Mouse (Mus musculus): Measurements from ENCODE around the gene Ebf1.
"Not testable (repeated sequence)": the region's sequence is repeated elsewhere in the genome, so short reads cannot be mapped to it uniquely, and the experiment has no call there.

The Ebf1 gene

DNA sequence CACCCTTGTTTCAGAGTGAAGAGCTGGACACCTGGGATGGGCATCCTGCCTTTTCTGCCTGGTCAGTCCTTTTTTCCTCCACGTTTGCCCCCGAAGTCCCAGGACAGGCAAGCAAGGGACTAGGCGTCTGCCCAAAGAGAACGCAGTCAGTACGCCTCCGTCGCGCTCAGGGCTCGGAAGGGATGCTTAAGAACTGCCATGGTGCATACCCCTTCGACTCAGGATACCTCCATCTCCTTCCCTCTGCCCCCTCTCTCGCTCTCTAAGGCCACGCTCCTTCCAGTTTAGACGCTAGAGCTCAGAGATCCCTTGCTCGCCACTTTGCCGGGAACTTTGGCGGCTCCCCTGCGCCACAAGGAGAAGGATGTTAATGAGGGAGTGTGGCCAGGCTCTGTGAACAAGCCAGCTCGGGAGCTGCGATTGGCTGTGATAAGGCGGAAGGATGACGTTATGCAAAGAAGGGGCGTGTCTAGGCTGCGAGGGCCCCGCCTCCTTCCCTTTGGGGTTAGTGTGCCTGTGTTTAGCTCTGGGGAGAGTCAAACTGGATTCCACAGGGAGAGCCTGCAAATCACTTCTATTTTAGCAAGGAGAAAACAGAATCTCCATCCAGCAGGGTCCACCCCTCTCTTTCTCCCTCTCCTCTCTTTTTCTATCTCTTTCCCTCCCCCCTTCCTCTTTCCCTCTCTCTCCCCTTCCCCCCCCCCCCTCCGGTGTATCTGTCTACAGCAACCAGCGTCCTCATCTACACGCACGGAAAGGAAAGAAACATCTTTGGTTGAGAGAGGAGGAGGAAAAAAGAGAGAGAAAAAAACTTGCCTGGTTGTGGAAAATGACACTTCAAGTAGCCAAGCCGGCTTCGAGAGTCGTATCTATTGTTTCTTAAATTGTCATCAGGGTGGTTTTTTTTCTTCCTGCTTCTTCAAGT is at the start of gene Ebf1:
Ebf1 (plus strand) TSS at position 530 of the 925 bp plus-strand sequence.
- peak; percentile 89 to 91 for DNase-seq

DNA sequence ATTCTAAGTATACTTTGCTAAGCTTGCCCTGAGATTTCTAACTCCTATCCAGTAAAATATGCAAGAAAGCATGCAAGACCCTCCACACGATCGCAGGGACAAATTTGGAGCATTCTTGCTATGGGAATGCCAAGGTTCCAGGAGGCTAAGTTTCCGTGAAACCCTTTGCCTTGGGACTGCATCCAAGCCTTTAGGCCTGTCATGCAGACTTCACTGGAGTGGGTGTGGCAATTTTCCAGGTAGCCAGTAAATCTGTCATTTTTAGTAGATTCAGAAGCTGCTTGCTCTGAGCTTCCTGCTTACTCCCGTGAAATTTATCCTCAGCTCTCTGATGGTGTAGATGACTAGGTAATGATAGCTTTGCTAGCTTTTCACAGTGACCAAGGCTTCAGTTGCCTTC is 46.8 kb upstream of the Ebf1 start:
- not testable (repeated sequence) for DNase-seq

DNA sequence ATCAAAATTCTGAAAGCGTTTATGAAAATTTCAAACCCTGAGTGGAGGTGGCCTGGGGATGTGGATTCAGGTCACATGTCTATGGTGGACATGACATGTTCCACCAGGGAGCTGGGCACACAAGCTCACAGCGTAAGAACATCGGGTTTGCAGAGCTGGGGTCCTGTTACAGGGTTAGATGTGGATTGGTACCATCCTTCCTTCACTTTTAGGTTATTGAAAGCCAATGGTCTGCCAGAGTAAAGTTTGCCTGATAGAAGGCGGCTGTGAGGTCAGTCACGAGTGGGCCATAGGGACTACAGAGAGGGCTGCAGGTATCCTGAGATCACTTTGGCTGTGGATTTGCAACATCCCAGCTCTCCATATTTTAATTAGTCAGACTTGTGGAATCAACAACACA is 44.3 kb upstream of the Ebf1 start:
- no peak for DNase-seq

DNA sequence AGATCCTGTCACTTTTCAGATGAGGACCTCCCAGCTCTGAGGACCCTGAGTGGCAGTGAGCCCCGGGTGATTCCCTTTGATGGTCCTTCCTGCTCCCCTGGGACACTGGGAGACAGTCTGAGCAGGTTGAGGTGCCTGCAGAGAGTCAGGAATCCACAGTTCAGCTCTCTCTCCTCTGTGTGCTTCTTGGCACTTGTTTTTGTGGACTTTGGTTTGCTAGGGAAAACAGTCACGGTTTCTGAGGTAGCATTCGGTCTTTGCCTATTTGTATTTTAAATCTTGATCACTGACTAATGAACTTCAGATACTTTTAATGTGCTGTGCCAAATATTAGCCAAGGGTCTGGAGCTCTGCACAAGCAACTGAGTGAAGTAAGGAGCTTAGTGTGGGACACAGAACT is 43.7 kb upstream of the Ebf1 start:
- DNase-seq = no peak

DNA sequence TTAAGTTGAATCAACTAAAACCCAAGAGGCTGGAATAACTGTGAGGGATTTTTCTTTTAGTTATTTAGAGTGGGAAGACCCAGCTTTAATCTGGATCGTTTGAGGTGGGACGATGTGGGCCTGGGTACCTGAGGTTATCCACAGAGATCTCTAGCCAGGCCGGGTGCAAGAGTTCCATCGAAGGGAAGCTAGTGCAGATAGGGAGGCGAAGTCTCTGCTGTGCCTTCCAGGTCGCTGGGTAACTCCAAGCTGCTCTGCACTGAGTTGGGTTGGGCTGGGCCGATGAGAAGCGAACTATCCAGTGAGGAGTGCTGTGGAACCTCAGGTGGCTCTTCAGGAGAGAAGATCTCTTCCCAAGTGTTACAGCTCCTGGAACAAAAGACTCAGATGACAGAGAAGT is 42.7 kb upstream of the Ebf1 start:
- DNase-seq = no peak

DNA sequence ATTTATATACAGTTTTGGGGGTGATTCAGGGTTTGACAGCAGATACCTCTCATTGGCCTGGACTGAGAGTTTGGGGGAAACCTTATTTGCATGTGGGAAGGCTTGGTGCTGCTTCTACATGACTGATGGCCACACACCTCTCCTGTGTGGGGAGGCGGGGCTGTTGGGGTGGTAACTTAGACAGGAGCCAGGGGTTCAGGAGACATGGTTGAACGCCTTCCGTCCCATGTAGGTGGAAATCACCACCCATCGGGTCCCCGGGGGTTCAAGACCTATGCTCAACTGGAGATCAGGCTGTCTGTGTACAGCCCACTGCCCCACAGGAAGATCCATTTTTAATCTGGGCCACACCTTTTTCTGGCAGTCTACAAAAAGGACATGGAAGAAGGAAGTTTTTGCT is 42.3 kb upstream of the Ebf1 start:
- DNase-seq = peak; percentile 68 to 83

DNA sequence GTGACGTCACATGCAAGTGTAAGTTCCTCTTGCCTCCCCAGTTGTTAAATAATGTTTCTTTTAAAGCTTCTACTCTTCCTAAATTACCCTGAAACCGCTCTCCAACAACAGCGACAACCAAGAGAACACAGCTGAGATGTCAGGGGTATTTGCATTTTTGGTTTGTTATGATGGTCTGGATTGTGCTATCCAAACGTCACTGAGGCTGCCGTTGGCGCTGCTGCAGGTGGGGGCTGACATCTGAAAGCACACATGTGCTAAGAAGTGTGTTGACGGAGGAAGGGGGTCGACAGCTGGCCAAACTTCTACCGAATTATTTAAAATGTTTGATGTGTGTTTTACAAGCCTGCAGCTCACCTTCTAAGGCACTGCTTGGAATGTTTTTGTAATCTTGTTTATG is 39.2 kb upstream of the Ebf1 start:
- no peak for DNase-seq

DNA sequence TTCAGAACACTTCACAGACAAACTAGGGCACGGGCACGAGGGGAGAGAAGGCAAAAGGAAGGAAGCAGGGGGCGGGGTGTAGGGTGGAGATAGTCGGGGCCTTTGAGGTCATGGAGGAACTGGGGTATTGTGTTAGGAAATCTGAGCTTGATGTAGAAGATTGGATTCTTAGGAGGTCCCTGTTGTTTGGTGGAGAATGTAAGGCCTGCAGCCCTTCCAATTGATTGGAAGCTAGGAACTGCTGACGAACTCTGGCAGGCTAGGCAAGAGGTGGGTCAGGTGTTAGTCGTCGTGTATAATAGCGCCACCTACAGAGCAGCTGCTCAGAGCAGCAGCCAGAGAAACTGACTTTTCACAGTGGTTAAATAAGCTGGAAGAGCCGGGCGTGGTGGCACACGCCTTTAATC is 35.8 kb upstream of the Ebf1 start:
- DNase-seq = peak; percentile 47 to 59

DNA sequence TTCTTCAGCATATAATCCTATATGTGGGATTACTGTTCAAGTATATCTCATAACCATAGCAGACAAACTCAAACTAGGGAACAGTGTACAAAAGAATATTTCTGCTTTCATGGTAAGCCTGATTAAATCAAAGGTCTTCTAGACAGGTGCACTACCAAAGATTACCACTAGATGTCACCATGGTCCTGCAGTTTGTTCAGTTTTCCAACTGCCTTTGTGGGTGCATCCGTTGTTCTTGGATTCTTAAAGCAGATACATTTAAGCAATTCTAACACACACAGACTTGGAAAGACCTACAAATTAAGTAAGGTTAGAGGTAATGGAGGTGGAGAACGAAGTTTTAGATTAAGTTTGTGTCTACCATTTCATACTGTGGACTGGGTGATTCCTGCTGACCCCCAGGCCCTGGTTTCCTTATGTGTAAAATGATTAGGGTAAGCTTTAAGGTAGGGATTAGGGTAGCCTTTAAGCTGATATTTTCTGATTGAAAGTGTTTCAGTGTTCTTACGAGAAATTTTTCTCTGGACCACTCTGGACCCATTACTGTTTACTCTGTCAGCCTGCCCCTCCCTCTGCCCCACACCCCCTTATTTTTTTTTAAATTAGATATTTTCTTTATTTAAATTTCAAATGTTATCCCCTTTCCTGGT is 30.9 kb upstream of the Ebf1 start:
- peak in 1 of 2 experiments; percentile 62 for DNase-seq

DNA sequence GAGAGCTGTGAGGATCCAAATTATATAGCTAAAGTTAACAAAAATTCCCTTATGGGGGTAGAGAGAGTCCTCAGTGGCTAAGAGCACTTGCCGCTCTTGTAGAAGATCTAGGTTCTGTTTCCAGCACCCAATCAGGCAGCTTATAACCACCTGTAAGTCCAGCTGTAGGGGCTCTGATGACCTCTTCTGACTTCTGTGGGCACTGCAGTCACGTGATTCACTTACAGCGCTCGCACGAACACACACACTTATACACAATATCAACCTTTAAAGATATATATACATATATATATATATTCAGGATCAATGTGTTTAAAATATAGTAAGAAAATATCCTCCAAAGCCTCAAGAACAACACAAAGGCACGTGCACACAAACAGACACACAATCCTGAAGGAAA is 24.1 kb upstream of the Ebf1 start:
- no peak for DNase-seq

DNA sequence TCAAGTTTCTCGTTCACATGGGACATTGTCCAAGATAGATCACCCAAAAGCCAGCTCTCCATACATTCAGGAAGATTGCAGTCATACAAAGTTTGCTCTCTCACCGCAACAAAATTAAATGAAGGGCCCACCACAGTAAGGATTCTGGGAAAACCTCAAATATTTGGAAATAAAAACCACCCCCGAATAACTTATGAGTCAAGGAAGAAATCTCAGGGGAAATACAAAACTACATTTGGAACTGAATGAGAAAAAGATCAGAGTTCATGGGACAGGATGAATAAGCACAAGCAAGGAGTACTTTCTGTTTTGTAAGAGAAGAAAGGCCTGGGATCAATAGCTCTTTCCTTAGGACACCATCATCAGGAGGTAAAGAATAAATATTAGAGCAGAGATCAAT is 22.3 kb upstream of the Ebf1 start:
- DNase-seq = no peak

DNA sequence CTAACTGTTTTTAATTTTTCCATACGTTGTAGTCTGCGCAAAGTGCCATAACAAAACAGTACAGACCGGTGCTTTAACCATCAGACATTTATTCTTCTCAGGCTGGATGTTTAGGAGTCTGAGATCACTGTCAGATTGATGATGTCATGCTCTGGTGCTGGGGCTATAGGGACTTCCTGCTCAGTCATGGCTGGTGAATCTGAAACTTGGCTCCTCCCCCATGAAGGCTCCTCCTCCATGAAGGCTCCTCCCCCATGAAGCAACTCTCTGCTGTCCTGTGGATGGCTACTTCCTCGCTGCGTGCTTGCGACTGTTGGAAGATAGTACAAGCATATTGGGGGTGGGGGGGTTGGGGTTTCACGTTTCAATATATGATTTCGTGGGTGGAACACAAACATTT is 10.2 kb upstream of the Ebf1 start:
- no peak for DNase-seq

DNA sequence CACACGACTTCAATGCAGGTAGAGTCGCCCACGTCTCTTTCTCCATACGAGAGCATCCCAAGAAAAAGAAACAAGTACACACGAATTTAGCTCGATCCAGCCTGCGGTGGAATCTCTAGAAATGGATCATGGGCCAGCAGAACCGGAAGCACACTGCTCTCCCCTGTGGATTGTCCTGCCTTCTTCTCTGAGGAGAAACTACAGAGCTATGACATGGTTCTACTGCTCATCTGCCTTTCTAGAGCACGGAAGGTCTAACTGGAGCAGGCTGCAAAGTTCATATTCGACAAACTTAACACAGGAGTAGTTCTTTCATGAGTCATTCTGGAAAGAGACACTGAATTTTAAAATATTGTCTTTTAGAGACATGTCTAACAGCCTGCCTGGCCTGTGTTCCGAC is 8.5 kb upstream of the Ebf1 start:
- DNase-seq = no peak

DNA sequence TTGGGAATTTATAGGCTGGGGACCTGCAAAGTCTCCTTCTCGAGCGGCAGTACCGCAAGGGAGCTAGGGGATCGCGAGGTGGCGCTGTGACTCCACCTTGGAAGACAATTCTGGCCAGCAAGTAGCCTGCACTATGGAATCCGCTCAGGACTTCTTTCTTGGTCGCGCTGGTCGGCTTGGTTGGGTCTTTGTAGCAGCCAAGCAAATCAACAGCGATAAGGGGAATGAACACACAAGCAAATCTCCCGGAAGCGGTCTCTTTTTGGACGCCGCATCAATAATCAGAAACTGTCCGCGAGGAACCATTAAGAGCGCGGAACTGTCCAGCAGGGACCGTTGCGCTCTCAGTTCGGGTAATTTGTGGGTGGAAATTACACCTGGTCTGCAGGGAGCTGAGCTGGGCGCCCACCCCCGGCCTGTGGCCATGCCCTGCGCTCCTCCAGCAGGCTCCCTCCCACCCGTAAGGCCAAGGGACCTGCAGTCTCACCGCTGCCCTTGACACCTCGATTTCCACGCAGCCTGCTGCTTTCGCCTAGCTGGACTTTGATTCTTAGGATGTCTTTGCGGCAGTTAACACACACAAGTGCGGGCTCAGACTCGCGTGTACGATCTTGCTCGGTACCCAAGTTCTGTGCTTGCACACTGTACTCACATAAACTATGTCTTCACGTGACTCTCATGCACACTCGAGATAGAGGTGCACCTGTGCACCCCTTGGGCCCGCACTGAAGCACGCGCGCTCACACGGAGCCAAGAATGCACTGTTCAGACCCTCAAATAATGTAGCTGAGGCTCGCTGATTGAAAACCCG is 5.9 kb upstream of the Ebf1 start:
- peak; percentile 75 to 91 for DNase-seq

DNA sequence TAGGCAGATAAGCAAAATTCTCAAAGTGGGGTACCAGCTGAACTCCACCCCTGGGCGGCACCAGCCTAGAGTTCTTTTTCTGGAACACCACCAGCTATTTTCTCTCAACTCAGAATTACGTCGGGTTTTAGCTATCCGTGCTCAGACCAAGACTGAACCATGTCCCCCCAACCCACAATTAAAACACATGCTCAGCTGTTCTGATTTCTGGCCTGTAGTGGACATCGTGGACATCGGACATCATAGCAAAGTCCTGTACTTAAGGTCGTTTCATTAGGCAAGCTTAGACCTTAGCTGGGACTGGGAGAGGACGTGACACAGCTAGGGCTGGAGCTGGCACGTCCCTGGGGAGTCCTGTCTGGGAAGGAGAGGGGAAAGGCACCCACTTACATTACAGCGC is 5.0 kb upstream of the Ebf1 start:
- DNase-seq = peak in 1 of 2 experiments; percentile 19

DNA sequence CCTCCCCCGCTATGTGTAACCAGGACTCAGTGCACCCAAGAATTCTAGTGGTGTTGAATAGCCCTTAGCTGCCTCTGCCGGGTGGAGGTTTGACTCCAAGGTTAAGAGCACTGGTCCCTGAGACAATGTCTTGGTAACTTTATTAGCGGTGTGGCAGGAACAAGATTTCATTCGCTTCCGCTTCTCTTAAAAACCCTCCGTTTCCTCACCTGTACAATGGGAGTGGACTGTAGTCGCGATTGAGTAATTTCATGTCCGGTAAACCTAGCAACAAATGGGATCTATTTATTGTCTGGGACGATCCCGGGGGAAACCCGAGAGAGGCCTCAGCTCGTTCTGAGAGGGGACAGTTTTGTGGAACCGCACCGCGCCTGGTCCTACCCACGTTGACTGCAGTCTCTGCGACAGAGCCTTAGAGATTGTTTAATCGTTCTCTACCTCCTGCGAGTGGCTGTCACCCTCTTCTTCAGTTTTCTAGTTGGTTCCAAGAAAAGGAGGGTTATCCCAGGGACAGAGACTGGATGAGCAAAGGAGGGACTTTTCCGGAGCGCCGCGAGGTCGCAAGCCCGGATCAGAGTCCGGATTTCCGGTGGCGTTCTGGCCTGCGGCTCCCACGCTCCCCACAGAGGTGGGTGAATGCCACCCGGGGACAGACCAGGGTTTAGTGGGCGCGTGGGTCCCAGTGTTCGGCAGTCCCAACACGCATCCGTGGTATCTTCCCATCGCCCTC is 4.3 kb upstream of the Ebf1 start:
- peak; percentile 45 to 60 for DNase-seq

DNA sequence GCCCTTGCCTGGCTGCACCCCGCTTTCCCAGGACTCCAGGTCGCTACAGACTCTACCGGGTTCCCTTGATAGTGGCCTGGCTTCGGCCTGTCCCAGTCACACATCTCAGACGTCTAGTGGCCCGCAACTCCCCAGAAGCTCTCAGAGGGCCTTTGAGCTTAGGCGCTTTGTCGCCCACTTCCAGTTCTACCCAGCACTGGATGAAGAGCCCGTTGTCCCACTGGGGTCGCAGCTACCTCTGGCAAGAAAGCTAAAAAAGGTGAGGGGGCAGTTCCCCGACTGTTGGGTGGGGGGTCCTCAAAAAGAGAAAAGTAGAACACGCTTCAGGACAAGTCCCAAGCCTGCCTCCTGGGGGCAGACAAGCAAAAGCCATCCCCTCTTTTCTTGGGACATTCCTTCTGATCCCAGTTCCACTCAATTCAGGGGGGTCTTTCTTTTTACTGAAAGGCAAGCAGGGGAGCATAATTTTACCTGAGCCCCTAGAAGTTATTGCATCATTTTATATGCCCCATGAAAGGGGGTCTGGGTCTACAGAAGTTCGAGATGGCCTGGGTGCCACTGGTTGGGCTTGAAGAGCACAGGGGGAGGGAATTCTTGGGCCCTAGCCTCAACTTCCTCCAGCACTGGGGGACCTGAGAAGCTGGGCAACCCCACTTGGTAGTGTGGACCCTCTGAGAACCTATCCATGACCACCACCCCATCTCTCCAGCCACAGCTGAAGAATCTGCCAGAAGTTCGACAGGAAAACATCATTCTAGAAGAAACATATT is 3.5 kb upstream of the Ebf1 start:
- no peak for DNase-seq

DNA sequence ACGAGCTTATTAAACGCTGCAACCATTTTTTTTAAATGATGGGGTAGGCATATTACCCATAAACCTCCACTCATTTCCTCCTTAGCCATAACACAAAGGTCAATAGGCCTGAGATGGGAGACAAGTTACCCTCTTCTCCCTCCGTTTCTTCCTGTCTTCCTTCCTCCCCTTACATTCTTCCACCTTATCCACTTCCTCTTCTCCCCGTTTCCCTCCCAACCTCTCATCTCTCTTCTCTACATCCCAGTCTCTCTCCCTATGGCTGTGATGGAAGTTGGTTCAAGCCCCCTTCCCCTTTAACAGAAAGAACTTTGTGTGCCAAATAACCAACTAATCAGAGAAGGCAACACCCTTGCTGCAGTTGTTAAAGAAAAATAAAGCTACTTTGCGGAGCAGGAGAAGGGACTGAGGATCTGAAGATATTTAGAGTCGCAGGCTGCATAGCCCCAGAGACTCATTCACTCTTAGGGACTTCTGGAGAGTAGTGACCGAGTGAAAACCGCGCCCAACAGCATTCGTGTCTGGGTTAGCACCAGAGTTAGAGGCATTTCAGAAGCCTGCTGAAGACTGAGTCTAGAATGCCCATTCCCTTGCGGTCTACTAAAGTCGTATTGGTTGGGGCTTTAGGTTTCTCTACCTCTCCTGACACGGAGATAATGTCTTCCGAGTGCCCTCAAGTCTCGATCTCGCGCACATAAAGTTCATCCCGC is 884 bp upstream of the Ebf1 start:
- no peak for DNase-seq

DNA sequence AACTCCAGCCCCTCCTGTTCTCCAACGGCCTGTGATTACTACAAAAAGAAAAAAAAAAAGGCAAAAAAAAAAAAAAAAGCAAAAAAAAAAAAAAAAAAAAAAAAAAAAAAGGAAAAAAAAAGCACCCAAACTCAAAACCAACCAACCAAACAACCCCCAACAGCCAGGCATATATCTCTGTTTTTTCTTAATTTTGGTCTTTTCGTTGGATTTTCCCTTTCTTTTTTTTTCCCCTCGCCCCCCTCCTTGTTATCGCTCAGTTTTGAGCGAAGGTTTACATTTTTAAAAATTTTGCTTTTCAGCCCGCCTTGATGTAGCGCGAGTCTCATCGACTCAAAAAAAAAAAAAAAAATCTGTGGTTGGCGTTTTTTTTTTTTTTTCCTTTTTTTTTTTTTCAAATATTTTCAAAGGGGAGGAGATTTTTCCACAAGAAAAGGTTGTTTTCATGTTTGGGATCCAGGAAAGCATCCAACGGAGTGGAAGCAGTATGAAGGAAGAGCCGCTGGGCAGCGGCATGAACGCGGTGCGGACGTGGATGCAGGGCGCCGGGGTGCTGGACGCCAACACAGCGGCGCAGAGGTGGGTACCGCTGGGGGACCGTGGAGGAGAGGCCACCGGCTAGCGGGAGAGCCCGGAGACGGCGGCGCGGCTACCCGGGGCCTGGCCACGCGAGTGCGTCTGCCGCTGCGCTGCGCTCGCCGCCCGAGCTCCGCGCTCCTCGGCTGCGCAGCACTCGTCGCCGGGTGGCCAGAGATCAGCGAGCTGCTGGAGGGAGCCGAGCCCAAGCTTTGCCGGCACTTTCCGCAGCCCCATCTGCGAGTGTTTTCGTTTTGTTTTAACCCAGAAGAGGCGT is 843 bp downstream of the Ebf1 start:
- peak; percentile 58 to 63 for DNase-seq

Data from spleen, adult 18-20 months (tissue).